Mouse (Mus musculus): ENCODE measurements around the gene Cnst. TPM values are rescaled to one million over a fixed set of nuclear protein-coding genes. Genes with fewer than 3 reads are reported as not detected.
"Not testable (repeated sequence)": the region's sequence is repeated elsewhere in the genome, so short reads cannot be mapped to it uniquely, and the experiment has no call there.

The Cnst gene
- total RNA-seq, 2 experiments from 2014 or later, result 14.7 to 22.6 TPM

GRCm38 (mm10) chr1:179634159-179634558 lies 88.0 kb downstream of the Cnst start:
- ATAC-seq (ENCODE audit: poor library complexity, severe bottlenecking), result no peak

DNA sequence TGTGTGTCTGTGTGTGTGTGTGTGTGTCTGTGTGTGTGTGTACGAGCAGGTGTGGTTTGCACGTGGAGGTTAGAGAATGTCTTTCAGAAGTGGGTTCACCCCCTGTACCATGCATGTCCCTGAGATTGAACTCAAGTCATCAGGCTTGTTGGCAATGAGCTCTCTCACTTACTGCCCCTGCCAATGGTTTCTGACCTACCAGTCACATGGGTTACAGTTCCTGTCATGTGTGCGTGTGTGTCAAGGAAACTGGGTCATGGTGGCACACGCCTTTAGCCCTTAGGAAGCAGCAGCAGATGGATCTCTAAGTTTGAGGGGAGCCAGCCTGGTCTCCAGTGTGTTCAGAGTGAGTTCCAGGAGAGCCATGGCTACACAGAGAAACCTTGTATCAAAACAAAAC lies 96.6 kb downstream of the Cnst start:
- no peak for ATAC-seq (ENCODE audit: poor library complexity, severe bottlenecking)

GRCm38 (mm10) chr1:179644151-179644550 lies 98.0 kb downstream of the Cnst start:
- no peak for ATAC-seq (ENCODE audit: poor library complexity, severe bottlenecking)

DNA sequence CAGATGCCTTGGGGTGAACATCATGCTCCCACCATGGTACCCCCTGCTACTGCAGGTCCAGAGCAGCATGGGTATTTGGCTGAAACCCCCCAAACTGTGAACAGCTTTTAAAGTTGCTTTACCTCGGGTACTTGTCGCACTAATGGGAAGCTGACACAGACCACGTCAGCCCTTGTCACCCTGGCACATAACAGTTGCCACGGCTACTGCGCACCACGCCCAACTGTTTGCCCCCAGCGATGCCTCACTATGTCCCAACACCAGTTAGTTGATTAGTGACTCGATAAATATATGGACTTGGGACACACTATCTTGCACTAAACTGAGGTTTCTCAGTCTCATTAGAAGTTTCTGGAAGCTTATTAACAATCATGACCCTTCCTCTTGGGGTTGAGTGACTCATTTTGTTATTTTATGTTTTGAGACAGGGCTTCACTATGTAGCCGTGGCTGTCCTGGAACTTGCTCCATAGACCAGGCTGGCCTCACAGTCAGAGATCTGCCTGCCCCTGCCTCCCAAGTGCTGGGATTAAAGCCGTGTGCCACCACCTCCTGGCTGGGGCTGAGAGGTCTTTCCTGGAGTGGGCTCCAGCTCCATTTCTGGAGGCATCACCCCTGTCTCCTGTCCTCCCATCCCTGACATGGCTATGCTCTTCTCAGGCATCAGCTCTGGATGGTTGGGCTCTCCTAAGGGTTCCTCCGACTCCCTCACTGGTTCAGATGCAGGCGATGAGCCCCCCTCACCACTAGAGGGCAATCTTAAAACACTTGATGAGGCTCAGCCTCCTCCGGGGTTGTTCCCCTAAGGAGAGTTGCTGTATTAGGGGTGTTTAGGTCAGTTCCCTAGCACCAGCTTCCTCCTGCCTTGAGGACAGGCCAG lies 99.2 kb downstream of the Cnst start:
- peak; percentile 96 for ATAC-seq (ENCODE audit: poor library complexity, severe bottlenecking)

- no peak for ATAC-seq (ENCODE audit: poor library complexity, severe bottlenecking)
Measured at GRCm38 (mm10) chr1:179645980-179646268, 99.8 kb downstream of the Cnst start.

- not testable (repeated sequence) for ATAC-seq (ENCODE audit: poor library complexity, severe bottlenecking)
Measured at GRCm38 (mm10) chr1:179648678-179649077, 102.5 kb downstream of the Cnst start.

DNA sequence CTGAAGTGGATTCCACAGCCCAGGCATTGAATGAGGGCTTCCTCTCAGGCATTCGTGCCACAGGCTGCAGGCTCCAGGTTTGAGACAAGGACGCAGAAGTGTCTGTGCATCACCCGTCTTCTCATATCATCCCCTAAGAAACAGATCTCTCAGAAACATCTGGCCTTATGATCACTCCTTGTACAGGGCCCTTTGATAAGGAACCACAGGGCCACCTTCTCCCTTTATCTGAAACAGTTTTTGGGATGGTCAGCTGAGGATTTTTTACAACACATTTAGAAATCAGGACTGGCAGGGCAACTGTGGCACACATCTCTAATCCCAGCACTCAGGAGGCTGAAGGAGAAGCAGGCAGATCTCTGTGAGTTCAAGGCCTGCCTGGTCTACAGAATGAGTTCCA lies 103.2 kb downstream of the Cnst start:
- ATAC-seq (ENCODE audit: poor library complexity, severe bottlenecking), result no peak

DNA sequence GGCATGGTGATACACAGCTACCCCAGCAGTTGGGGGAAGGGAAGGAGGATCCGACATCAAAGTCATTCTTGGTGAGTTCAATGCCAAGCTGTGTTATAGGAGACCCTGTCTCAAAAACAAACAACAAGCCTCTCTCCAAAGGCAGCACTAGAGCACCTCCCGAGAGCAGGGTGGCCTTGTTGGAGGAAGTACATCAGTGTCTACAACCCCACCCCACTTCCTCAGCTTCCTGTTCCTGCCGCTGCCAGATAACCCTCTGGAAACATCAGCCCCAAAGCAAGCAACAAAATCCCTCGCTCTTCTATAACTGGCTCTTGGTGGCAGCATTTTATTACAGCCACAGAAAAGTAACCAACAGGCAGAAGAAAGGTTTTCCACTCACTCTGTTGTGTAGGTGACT lies 104.1 kb downstream of the Cnst start:
- peak; percentile 81 for ATAC-seq (ENCODE audit: poor library complexity, severe bottlenecking)

- no peak for ATAC-seq (ENCODE audit: poor library complexity, severe bottlenecking)
Measured at GRCm38 (mm10) chr1:179651224-179651623, 105.1 kb downstream of the Cnst start.

DNA sequence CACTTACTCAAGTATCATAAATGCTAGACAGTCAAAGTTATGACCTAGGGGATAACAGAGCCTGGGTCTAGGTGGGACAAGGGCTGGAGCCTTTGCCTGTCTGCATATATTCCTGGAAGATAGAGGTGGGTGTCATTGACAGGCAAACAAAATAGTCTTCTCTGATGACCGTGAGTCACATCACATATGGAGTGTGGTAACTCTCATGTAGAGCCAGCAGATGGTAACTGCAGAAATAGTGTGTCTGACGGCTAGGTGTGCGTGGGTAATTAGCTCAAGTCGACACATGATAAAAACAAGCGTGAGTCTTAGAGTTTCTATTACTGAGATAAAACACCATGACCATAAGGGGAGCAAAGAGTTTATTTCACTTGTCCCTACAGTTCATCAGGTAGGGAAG lies 116.9 kb downstream of the Cnst start:
- no peak for ATAC-seq (ENCODE audit: poor library complexity, severe bottlenecking)

DNA sequence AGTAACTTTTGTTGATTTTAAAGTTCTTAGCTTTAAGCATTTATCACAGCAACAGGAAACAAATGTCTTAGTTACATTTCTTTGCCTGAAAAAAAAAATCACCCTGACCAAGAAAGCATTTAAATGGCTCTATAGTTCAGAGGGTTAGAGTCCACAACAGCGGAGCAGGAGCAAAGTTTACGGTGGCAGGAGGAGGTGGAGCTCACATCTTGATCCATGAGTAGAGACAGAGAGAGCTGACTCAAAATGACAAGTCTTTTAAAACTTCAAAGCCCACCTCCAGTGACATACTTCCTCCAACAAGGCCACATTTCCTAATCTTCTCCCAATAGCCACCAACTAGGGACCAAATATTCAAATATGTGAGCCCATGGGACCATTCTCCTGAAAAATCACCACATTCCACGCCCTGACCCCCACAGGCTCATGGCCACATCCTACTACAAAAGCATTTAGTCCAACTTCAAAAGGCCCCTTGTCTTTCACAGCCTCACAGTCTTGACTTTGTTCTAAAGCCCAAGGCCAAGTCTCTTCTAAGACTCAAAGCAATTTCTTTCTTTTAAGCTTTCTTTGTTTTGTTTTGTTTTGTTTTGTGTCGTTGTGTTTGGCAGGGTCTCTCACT lies 118.2 kb downstream of the Cnst start:
- no peak for ATAC-seq (ENCODE audit: poor library complexity, severe bottlenecking)

DNA sequence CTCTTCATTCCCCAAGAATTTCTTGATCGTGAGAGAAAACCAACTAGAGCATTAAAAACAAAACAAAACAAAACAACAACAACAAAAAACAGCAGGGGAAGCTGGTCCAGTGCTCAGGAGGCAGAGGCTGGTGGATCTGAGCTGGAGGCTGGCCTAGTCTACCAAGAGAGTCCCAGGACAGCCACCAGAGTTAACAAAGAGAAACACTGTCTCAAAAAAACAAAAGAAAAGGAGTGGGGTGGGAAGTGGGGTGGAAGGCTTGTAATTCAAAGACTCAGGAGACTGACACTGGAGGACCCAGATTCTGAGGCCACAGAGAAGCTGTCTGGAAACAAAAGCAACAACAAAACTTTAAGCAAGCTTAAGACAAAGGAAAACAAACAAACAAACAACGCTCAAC lies 120.8 kb downstream of the Cnst start:
- ATAC-seq (ENCODE audit: poor library complexity, severe bottlenecking), result no peak

GRCm38 (mm10) chr1:179667450-179667849 lies 121.3 kb downstream of the Cnst start:
- ATAC-seq (ENCODE audit: poor library complexity, severe bottlenecking), result no peak

- peak; percentile 94 for ATAC-seq (ENCODE audit: poor library complexity, severe bottlenecking)
Measured at GRCm38 (mm10) chr1:179668013-179668805, 122.0 kb downstream of the Cnst start, which contains the start of gene Sccpdh. Gene Sccpdh (plus strand): TSS chr1:179668210.

DNA sequence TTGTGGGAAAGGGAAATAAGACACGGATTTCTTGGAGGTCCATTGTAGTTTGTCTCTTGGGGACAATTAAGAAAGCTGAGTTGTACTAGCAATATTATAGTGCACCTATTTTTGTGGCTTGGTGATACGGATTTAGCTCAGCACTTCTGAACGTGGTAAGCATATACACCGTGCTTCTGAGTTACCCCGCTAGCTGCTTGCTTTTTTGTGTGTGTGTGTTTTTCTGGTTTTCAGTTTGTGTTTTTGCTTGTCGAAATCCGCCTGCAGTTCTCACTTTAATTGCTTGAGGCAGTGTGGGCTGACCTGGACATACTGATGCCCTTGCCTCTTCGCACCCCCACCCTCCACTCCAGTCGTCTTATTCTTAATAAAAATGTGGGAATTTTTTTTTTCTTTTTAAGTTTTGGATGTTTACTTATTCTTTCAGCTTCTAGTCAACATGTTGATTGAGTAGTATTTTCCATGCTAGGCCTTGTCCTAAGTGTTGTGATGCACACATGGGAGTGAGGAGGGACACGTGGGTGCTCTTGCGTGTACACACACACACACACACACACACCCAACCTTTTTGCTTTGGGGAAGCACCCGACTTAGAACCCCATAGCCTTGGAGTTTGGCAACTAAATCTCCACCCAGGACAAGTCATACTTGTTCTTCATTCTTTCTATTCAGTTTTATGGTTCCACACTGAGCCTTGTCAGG lies 122.8 kb downstream of the Cnst start:
- peak; percentile 14; the same call in 1 of the 2 replicates for ATAC-seq (ENCODE audit: poor library complexity, severe bottlenecking)

- no peak for ATAC-seq (ENCODE audit: poor library complexity, severe bottlenecking)
Measured at GRCm38 (mm10) chr1:179674355-179674754, 128.2 kb downstream of the Cnst start.

DNA sequence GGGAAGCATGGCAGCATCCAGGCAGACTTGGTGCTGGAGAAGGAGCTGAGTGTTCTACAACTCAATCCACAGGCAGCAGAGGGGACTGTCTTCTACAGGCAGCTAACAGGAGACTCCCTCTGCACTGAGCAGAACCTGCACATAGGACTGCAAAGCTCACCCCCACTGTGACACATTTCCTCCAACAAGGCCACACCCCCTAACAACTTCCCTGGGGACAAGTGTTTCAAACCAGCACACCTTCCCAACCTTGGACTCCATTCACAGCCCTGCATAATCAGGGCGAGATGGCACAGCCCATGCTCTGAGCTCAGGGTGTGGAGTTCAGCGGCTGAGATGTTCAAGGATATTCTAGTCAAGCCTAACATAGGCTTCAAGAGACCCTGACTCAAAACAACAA lies 130.9 kb downstream of the Cnst start:
- no peak for ATAC-seq (ENCODE audit: poor library complexity, severe bottlenecking)
